8 mouse cellular contexts compared by ENCODE assay signal in genomic region chr9:114933037-114933722, GRCm38 (mm10). TPM values are rescaled to one million over a fixed set of nuclear protein-coding genes. Genes with fewer than 3 reads are reported as not detected.
DNase-seq lines count a peak whose midpoint lies in the region; ATAC-seq and TF ChIP-seq lines count a peak whose summit lies in the region.

No protein-coding gene starts in this region.

- H3K9ac ChIP-seq in forebrain, embryonic 15.5 days (replicated peaks), result peak overlapping the region; percentile 63
- peak overlapping the region; percentile 68 for H3K9ac ChIP-seq in liver, embryonic 16.5 days (ENCODE audit: low read depth, low read length)
- H3K9ac ChIP-seq in stomach, postnatal 0 days (ENCODE audit: low read length), result peak overlapping the region; percentile 74

- H3K4me2 ChIP-seq in forebrain, embryonic 15.5 days (replicated peaks), result peak overlapping the region; percentile 89
- H3K4me2 ChIP-seq in liver, embryonic 16.5 days (ENCODE audit: low read depth, low read length), result peak overlapping the region; percentile 81
- H3K4me2 ChIP-seq in stomach, postnatal 0 days (replicated peaks; ENCODE audit: low read depth), result peak overlapping the region; percentile 92

- intact Hi-C loops in left cerebral cortex, adult 2 months (cut with DNase I), result loop anchor here (5.0 kb wide), 2 partner anchors 329 to 379 kb away; partner anchors contain the start of gene Stt3b
- intact Hi-C loops in left cerebral cortex, postnatal 14 days (cut with DNase I), result loop anchor here (10.0 kb wide), 1 partner anchor 332 kb away; no protein-coding TSS in a partner anchor

- no peaks in the 10 kb centered on the region for H3K27me3 ChIP-seq in forebrain, embryonic 15.5 days
- H3K27me3 ChIP-seq in liver, embryonic 16.5 days (ENCODE audit: control insufficient read depth, insufficient read depth, low read depth, low read length), result no peaks in the 10 kb centered on the region
- H3K27me3 ChIP-seq in stomach, postnatal 0 days (ENCODE audit: control insufficient read depth, insufficient read depth, low read length), result no peaks in the 10 kb centered on the region

- TF ChIP-seq CTCF in left cerebral cortex, adult 2 months (IDR thresholded peaks at IDR 0.05), result no peak
- no peak for TF ChIP-seq CTCF in bone marrow, adult 2 months (IDR thresholded peaks at IDR 0.05; ENCODE audit: control insufficient read depth, insufficient read depth, low read length)
- no peak for TF ChIP-seq CTCF in stomach, postnatal 0 days (IDR thresholded peaks at IDR 0.05; ENCODE audit: low read depth)

- TF ChIP-seq EP300 in stomach, postnatal 0 days (optimal IDR thresholded peaks at IDR 0.05), result no peak

- TF ChIP-seq POLR2A in bone marrow, adult 2 months (IDR thresholded peaks at IDR 0.05; ENCODE audit: borderline replicate concordance, control insufficient read depth, low read depth, low read length), result no peak

- DNase-seq in left cerebral cortex, adult 2 months (ENCODE audit: extremely low spot score in 1 of 2, low spot score in 2 of 2), result no peak
- no peak for DNase-seq in left cerebral cortex, postnatal 14 days (ENCODE audit: low spot score in 2 of 2)
- peak; percentile 72 for DNase-seq in stomach, postnatal 0 days (ENCODE audit: low spot score)
- DNase-seq in layer of hippocampus, postnatal 25 days (ENCODE audit: extremely low spot score in 1 of 2, low spot score in 1 of 2), result no peak

- H3K27ac ChIP-seq in left cerebral cortex, adult 2 months, result peak overlapping the region; percentile 88
- H3K27ac ChIP-seq in bone marrow, adult 2 months (ENCODE audit: control insufficient read depth, insufficient read depth, low read depth, low read length, poor library complexity), result peak overlapping the region; percentile 90
- H3K27ac ChIP-seq in forebrain, embryonic 15.5 days (replicated peaks), result peak overlapping the region; percentile 47
- peak overlapping the region; percentile 80 for H3K27ac ChIP-seq in liver, embryonic 16.5 days (ENCODE audit: low read length)
- peak overlapping the region; percentile 88 for H3K27ac ChIP-seq in stomach, postnatal 0 days (replicated peaks)

- H3K36me3 ChIP-seq in forebrain, embryonic 15.5 days, result no peaks in the 10 kb centered on the region
- no peaks in the 10 kb centered on the region for H3K36me3 ChIP-seq in liver, embryonic 16.5 days (ENCODE audit: control insufficient read depth, insufficient read depth)
- H3K36me3 ChIP-seq in stomach, postnatal 0 days (ENCODE audit: control insufficient read depth, insufficient read depth, low read length), result no peaks in the 10 kb centered on the region

- under 1% methylated on average over 50 of the region's 50 CpGs for WGBS in bone marrow, adult 2 months
- WGBS in forebrain, embryonic 15.5 days, result under 1% methylated on average over 50 of the region's 50 CpGs
- WGBS in liver, embryonic 16.5 days (ENCODE audit: insufficient replicate concordance), result under 1% methylated on average over 50 of the region's 50 CpGs
- WGBS in stomach, postnatal 0 days, result under 1% methylated on average over 41 of the region's 50 CpGs

- H3K9me3 ChIP-seq in forebrain, embryonic 15.5 days, result no peaks in the 10 kb centered on the region
- no peaks in the 10 kb centered on the region for H3K9me3 ChIP-seq in liver, embryonic 16.5 days (replicated peaks; ENCODE audit: control insufficient read depth, low read length)
- no peaks in the 10 kb centered on the region for H3K9me3 ChIP-seq in stomach, postnatal 0 days (ENCODE audit: control insufficient read depth, low read length)

- no peaks in the 10 kb centered on the region; the same call in 1 of the 2 replicates for H3K4me1 ChIP-seq in bone marrow, adult 2 months (ENCODE audit: control insufficient read depth, insufficient read depth, low read length)
- H3K4me1 ChIP-seq in forebrain, embryonic 15.5 days, result peaks cover 21% of the 10 kb centered on the region
- peaks cover 10% of the 10 kb centered on the region for H3K4me1 ChIP-seq in liver, embryonic 16.5 days (ENCODE audit: control insufficient read depth, low read depth, low read length)
- H3K4me1 ChIP-seq in stomach, postnatal 0 days (replicated peaks; ENCODE audit: control insufficient read depth, insufficient read depth), result 0 out of 2 replicates have a peak, but pooled peaks cover 5% of the 10 kb centered on the region

- ATAC-seq in forebrain, embryonic 15.5 days (replicated peaks), result no peak; the same call in 1 of the 2 replicates
- ATAC-seq in liver, embryonic 16.5 days (ENCODE audit: low read depth), result peak; percentile 25
- ATAC-seq in stomach, postnatal 0 days (ENCODE audit: low FRiP score, low TSS enrichment), result peak; percentile 57
- ATAC-seq in CD4-positive, CD25-positive, alpha-beta regulatory T cell, adult 4 months, result no peak

- H3K4me3 ChIP-seq in left cerebral cortex, adult 2 months, result peak overlapping the region; percentile 87
- peak overlapping the region; percentile 97 for H3K4me3 ChIP-seq in bone marrow, adult 2 months (replicated peaks; ENCODE audit: control insufficient read depth, low read depth, low read length)
- peak overlapping the region; percentile 78 for H3K4me3 ChIP-seq in forebrain, embryonic 15.5 days
- H3K4me3 ChIP-seq in liver, embryonic 16.5 days (ENCODE audit: low read depth, low read length), result peak overlapping the region; percentile 74
- peak overlapping the region; percentile 78 for H3K4me3 ChIP-seq in stomach, postnatal 0 days (ENCODE audit: low read depth, low read length)

RNA-seq across cellular contexts. Expression of gene Gpd1l, which starts 0.6 kb away (rescaled TPM):
- total RNA-seq in left cerebral cortex, adult 2 months (2021), result 10 to 100 TPM; 82.0 to 88.7 TPM
- total RNA-seq in left cerebral cortex, postnatal 14 days (2021), result 10 to 100 TPM; 96.1 to 96.2 TPM
- 12.3 and 14.6 TPM in 2 replicates for polyA plus RNA-seq in bone marrow, adult 2 months (2011; ENCODE audit: insufficient read depth, insufficient read length, low replicate concordance, missing spikeins)
- 29.9 and 30.9 TPM in 2 replicates for polyA plus RNA-seq in forebrain, embryonic 15.5 days (2015; fragmentation: Nextera tagmentation; extraction: Ambion mirVana)
- 6.0 and 6.4 TPM in 2 replicates for polyA plus RNA-seq in liver, embryonic 16.5 days (2015; fragmentation: Nextera tagmentation; extraction: Ambion mirVana)
- 17.3 and 19.2 TPM in 2 replicates for polyA plus RNA-seq in stomach, postnatal 0 days (2015; fragmentation: Nextera tagmentation; extraction: Ambion mirVana)
- 10 to 100 TPM; 17.5 to 26.8 TPM for polyA plus RNA-seq in CD4-positive, CD25-positive, alpha-beta regulatory T cell, adult 4 months (2017; shearing (Covaris generic))
- total RNA-seq in layer of hippocampus, postnatal 25 days (2021), result 10 to 100 TPM; 78.2 to 84.7 TPM

RNA-seq across cellular contexts. Expression of gene Osbpl10, which starts 45.2 kb away (rescaled TPM):
- total RNA-seq in left cerebral cortex, adult 2 months (2021), result 10 to 100 TPM; 48.5 to 56.3 TPM
- total RNA-seq in left cerebral cortex, postnatal 14 days (2021), result 10 to 100 TPM; 56.5 to 57.6 TPM
- not detected in 2 replicates for polyA plus RNA-seq in bone marrow, adult 2 months (2011; ENCODE audit: insufficient read depth, insufficient read length, low replicate concordance, missing spikeins)
- polyA plus RNA-seq in forebrain, embryonic 15.5 days (2015; fragmentation: Nextera tagmentation; extraction: Ambion mirVana), result 1.9 and 2.6 TPM in 2 replicates
- polyA plus RNA-seq in liver, embryonic 16.5 days (2015; fragmentation: Nextera tagmentation; extraction: Ambion mirVana), result 0.11 TPM in 1 of 2 replicates, not detected in the other
- 1.4 and 1.7 TPM in 2 replicates for polyA plus RNA-seq in stomach, postnatal 0 days (2015; fragmentation: Nextera tagmentation; extraction: Ambion mirVana)
- polyA plus RNA-seq in CD4-positive, CD25-positive, alpha-beta regulatory T cell, adult 4 months (2017; shearing (Covaris generic)), result not detected
- 10 to 100 TPM; 20.0 to 20.9 TPM for total RNA-seq in layer of hippocampus, postnatal 25 days (2021)

RNA-seq across cellular contexts. Expression of gene Rps27rt, which starts 49.4 kb away (rescaled TPM):
- 10 to 100 TPM; 14.7 to 28.5 TPM for total RNA-seq in left cerebral cortex, adult 2 months (2021)
- total RNA-seq in left cerebral cortex, postnatal 14 days (2021), result 10 to 100 TPM; 16.5 to 29.7 TPM
- polyA plus RNA-seq in bone marrow, adult 2 months (2011; ENCODE audit: insufficient read depth, insufficient read length, low replicate concordance, missing spikeins), result 1,851 and 4,351 TPM in 2 replicates
- polyA plus RNA-seq in forebrain, embryonic 15.5 days (2015; fragmentation: Nextera tagmentation; extraction: Ambion mirVana), result 229 and 257 TPM in 2 replicates
- polyA plus RNA-seq in liver, embryonic 16.5 days (2015; fragmentation: Nextera tagmentation; extraction: Ambion mirVana), result 96.9 and 142 TPM in 2 replicates
- 682 and 701 TPM in 2 replicates for polyA plus RNA-seq in stomach, postnatal 0 days (2015; fragmentation: Nextera tagmentation; extraction: Ambion mirVana)
- polyA plus RNA-seq in CD4-positive, CD25-positive, alpha-beta regulatory T cell, adult 4 months (2017; shearing (Covaris generic)), result 1,000 to 10,000 TPM; 2,534 to 6,238 TPM
- 10 to 100 TPM; 12.8 to 29.9 TPM for total RNA-seq in layer of hippocampus, postnatal 25 days (2021)

Comparison
In these comparisons a context has a peak if more than half of its experiments do, and no peak if none do; other contexts are left out.
1. ATAC-seq: peak in liver, embryonic 16.5 days (single experiment) and stomach, postnatal 0 days (single experiment); none in forebrain, embryonic 15.5 days (single experiment) and CD4-positive, CD25-positive, alpha-beta regulatory T cell, adult 4 months (single experiment).
2. Peak in every context shown above with its lines, with median percentiles within 50 percentile points of each other: H3K27ac ChIP-seq, H3K4me3 ChIP-seq, H3K4me2 ChIP-seq and H3K9ac ChIP-seq.